Mouse (Mus musculus) ES-Bruce4 (cell line): Measurements from ENCODE around the gene Cdk17.

Experiments used
- CTCF ChIP-seq: IDR thresholded peaks from one replicate; pipeline ENCODE4 v1.8.1; 2011; ENCODE audit warnings: low read depth, low read length
- EP300 ChIP-seq: IDR thresholded peaks from 2 replicates; pipeline ENCODE4 v1.6.1; 2011; ENCODE audit warnings: low read depth, low read length; ENCODE audit not compliant: insufficient read depth
- POLR2A ChIP-seq: IDR thresholded peaks from one replicate; pipeline ENCODE4 v1.8.1; 2011; ENCODE audit warnings: low read length; ENCODE audit not compliant: insufficient read depth

GRCm38 (mm10) chr10:93279062-93279461, 118.4 kb downstream of the Cdk17 start:
- TF ChIP-seq CTCF = no peak
- no peak for TF ChIP-seq POLR2A
- TF ChIP-seq EP300 = no peak
